Mouse (Mus musculus) megakaryocyte progenitor cell, adult 5-6 weeks (primary cell): Measurements from ENCODE around the gene Slc25a11. TPM values are rescaled to one million over a fixed set of nuclear protein-coding genes. Genes with fewer than 3 reads are reported as not detected.

Source experiments
- ATAC-seq: replicated peaks from 2 replicates; pipeline ENCODE4 v1.8.0; 2016; ENCODE audit warnings: mild to moderate bottlenecking, moderate TSS enrichment, inconsistent platforms; ENCODE audit not compliant: poor library complexity
- total RNA-seq, 2 experiments: library from RNA; stranded (forward) in 1 of 2; stranded (reverse) in 1 of 2; fragments of 157-497, 149-512 nt in 1 of 2; fragments of 200-1000 nt in 1 of 2; gene quantifications; 2 replicates each; pipeline versions ENCODE4 v1.2.3 to v1.2.4; 2015 to 2017

The Slc25a11 gene
- total RNA-seq, 2 experiments from 2014 or later, result 46.6 to 59.5 TPM

DNA sequence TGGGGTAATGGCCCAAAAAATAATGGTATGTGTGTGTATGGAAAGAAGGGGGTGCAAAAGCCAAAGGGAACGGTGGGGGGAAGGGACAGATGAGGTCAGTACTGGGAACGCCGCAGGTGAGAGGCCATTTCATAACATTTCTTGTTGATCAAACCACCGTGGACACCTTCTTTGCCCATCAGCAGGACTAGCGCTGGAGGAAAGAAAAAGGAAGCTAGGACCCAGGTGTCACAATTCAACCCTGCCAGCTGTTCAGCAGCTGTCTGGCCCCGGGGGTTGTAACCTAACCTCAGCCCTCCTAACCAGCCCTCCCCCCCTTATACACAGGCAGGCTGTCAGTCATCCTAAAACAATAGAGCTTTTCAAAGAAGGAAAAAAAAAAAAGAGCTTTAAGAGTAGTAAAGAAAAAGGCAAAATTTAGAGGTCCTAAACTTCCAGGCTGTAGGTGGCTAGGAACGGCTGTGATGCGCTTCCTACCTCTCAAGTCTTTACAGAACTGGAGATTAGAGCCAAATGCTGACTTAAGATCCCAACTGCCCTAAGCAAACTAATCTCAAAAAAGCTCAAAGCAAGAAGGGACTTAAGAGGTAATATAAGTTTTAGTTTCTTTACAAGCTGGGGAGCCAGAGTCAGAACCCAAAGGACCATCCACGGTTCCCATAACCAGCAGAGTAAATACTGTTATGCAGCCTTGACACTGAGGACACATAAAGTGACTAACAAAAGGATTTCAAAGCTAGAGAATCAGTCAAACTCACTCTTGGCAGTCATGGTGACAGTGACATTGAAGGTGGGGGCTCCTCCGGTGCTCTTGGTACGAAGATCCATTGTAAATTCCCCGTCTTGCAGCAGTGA is 5.0 kb upstream of the Slc25a11 start:
- no peak for ATAC-seq

DNA sequence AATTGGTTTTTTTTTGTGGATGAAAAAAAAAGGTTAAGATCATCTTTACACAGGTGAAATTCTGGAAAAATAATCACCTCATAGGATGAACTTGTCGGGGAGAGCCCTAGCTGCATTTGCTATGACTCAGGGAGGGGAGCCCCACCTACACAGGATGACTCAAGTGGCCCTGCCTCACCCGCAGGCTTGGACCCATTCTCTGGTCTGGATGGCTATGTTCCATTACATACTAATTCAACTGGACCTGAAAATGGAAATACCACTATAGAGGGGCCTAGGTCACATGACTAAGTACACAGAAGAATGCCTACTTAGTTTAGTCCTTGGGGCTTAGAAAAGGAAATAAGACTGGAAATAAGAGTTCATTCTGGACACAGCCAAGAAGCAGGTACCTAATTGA is 4.1 kb upstream of the Slc25a11 start:
- ATAC-seq, result no peak

DNA sequence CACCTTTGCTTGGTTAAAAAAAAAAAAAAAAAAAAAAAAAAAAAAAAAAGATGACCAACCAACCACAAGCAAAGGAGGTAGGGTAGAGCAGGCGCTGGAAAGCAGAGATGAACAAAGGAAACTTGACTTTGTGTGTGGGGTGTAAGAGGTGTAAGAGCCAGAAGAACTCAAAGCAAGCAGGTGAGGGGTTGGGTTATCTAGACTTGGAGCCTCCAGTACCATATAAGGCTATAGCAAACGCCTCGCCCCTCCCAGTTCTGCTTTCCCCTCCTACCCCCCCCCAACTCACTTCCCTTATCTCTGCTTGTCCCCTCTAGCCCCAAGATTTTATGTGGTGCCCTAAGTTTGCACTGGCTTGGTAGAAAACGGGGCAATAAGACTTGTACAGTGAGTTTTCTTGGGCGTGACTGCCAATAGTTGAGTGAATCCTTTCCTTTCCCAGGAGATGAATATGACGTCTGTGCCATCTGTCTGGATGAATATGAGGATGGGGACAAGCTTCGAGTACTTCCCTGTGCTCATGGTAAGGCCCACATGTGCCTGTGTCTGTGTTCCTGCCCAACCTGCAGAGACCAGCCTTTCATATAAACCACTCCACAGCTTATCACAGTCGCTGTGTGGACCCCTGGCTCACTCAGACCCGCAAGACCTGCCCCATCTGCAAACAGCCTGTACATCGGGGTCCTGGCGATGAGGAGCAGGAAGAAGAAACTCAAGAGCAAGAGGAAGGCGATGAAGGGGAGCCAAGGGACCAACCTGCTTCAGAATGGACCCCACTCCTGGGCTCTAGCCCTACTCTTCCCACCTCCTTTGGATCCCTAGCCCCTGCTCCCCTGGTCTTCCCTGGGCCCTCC is 3.3 kb upstream of the Slc25a11 start:
- peak; percentile 5; the same call in 1 of the 2 replicates for ATAC-seq

- ATAC-seq, result no peak
Measured at GRCm38 (mm10) chr11:70649185-70649734, 2.0 kb upstream of the Slc25a11 start.

DNA sequence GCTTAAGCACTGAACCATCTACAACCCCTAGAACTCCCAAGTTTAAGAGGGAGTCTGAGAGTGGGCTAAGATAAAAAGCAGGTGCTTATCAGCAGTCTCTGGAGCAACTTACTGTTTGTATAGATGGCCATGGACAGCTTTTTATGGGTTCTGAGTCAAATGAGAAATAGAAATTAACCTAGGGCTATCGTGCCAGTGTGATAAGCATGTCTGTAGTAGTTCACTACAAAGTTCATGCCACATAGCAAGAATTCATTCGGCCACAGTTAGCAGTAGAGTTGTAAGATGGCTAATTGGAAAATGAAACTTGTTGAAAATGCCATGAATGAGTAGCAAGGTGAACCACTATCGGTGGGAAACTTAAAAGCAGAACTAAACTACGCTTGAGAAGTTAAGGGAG is 1.2 kb upstream of the Slc25a11 start:
- 0 out of 2 replicates have a peak, but pooled peaks have one; percentile 3 for ATAC-seq

GRCm38 (mm10) chr11:70647716-70648420 is 589 bp upstream of the Slc25a11 start:
- ATAC-seq, result peak; percentile 9; the same call in 1 of the 2 replicates

GRCm38 (mm10) chr11:70646259-70646555 is 1.1 kb downstream of the Slc25a11 start:
- ATAC-seq, result no peak

- no peak for ATAC-seq
Measured at GRCm38 (mm10) chr11:70645461-70646258, 1.6 kb downstream of the Slc25a11 start.

GRCm38 (mm10) chr11:70644564-70645103 is 2.6 kb downstream of the Slc25a11 start:
- ATAC-seq, result no peak

GRCm38 (mm10) chr11:70643051-70643450 is 4.2 kb downstream of the Slc25a11 start:
- no peak for ATAC-seq

DNA sequence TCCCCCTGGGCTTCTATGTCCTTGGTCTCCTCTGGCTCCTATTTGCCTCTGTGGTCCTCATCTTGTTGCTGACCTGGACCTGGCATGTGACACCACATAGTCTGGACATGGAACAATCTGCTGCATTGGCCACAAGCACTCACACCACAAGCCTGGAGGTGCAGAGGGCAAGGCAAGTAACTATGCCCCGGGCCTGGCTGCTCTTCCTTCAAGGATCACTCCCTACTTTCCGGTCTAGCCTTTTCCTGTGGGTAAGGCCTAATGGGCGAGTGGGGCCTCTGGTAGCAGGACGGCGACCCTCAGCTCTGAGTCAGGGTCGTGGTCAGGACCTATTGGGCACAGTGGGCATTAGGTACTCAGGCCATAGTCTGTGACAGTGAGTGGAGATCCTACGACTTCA is 6.0 kb downstream of the Slc25a11 start:
- ATAC-seq, result no peak

GRCm38 (mm10) chr11:70639976-70640375 is 7.3 kb downstream of the Slc25a11 start:
- ATAC-seq, result no peak

- ATAC-seq, result peak; percentile 94
Measured at GRCm38 (mm10) chr11:70638714-70639278, 8.5 kb downstream of the Slc25a11 start, which contains the start of gene Gp1ba. TSS of gene Gp1ba (plus strand) at chr11:70639122.

GRCm38 (mm10) chr11:70638293-70638692 is 9.0 kb downstream of the Slc25a11 start:
- ATAC-seq, result no peak

- no peak for ATAC-seq
Measured at GRCm38 (mm10) chr11:70637764-70638163, 9.5 kb downstream of the Slc25a11 start.

- no peak for ATAC-seq
Measured at GRCm38 (mm10) chr11:70635601-70636000, 11.7 kb downstream of the Slc25a11 start.

GRCm38 (mm10) chr11:70630129-70630528 is 17.1 kb downstream of the Slc25a11 start:
- 0 out of 2 replicates have a peak, but pooled peaks have one; percentile 13 for ATAC-seq

DNA sequence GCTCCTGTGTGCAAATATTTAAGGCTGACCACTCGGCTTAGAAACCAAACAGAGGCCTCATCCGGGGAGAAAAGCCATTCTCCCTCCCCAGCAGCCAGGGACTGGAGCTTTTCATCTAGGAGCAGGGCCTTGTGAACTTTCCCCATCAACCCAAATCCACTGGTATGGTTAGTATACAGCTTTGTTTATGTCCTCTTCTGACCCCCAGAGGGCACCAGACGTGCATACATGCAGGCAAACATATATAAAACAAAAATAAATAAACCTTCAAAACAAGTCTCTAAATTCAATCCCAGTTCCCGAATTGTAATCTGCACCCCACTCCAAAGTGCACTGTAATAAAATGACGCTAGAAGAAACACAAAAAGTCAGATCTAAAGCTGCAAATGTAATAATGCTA is 17.7 kb downstream of the Slc25a11 start:
- ATAC-seq, result peak; percentile 77

GRCm38 (mm10) chr11:70628431-70628830 is 18.8 kb downstream of the Slc25a11 start:
- no peak for ATAC-seq
